In the genomic region with DNA sequence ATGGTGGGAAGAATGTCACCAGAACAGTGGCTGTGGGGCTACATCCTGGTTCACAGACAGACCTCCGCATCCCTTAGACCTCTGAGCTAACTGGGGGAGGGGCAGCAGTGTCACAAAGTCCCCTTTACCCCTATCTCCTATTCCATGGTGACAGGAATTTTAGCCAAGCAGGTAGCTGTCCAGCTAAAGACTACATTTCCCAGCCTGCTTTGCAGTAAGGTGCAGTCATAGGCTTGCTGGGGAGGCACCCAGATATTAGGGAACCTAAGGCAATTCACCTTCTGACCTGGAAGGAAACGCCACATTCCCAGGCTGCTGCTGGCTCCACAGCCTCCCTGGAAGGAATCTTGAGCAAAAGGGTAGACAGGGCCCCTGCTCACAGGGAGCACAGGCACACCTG, we compare ENCODE assay signal across 37 mouse cellular contexts. TPM values are rescaled to one million over a fixed set of nuclear protein-coding genes. Genes with fewer than 3 reads are reported as not detected.
"Had no signal": no experiment of that assay in that cellular context is flagged by ENCODE, and none has a peak within 500 bp of the region (broad histone marks: within the 10 kb centered on the region; RNA-seq: fewer than 3 reads in every experiment).

No protein-coding gene starts in this region.

- H3K36me3 ChIP-seq: limb, embryonic 10.5 days; limb, embryonic 12.5 days; limb, embryonic 13.5 days; limb, embryonic 15.5 days; liver, embryonic 12.5 days; liver, embryonic 13.5 days; liver, embryonic 15.5 days; lung, embryonic 15.5 days; midbrain, embryonic 10.5 days; midbrain, embryonic 12.5 days; midbrain, embryonic 13.5 days; midbrain, embryonic 15.5 days; neural tube, embryonic 12.5 days had no signal

- H3K4me3 ChIP-seq: limb, embryonic 10.5 days; limb, embryonic 12.5 days; limb, embryonic 13.5 days; limb, embryonic 15.5 days; liver, embryonic 12.5 days; liver, embryonic 13.5 days; liver, embryonic 15.5 days; lung, embryonic 15.5 days; megakaryocyte, embryonic 14.5 days; midbrain, embryonic 10.5 days; midbrain, embryonic 12.5 days; midbrain, embryonic 13.5 days; midbrain, embryonic 15.5 days; myocyte; neural tube, embryonic 12.5 days had no signal

- H3K27ac ChIP-seq: limb, embryonic 12.5 days; limb, embryonic 13.5 days; limb, embryonic 15.5 days; liver, embryonic 12.5 days; liver, embryonic 13.5 days; liver, embryonic 14.5 days; liver, embryonic 15.5 days; lung, embryonic 15.5 days; macrophage; midbrain, embryonic 10.5 days; midbrain, embryonic 12.5 days; midbrain, embryonic 13.5 days; midbrain, embryonic 15.5 days; neural tube, embryonic 12.5 days had no signal

- DNase-seq: left cerebral cortex, postnatal 4 days; liver; liver, embryonic 13.5 days; liver, postnatal 0 days; lung, adult 18-20 months; lung, adult 2 months; lung, embryonic 14.5 days; lung, postnatal 10 days; lung, postnatal 14 days; lung, postnatal 36 days; lung, postnatal 4 days; midbrain, embryonic 14.5 days had no signal

- H3K9me3 ChIP-seq: limb, embryonic 10.5 days; limb, embryonic 12.5 days; limb, embryonic 13.5 days; limb, embryonic 15.5 days; liver, embryonic 12.5 days; liver, embryonic 13.5 days; liver, embryonic 15.5 days; lung, embryonic 15.5 days; megakaryocyte, embryonic 14.5 days; midbrain, embryonic 10.5 days; midbrain, embryonic 12.5 days; midbrain, embryonic 13.5 days; midbrain, embryonic 15.5 days; neural tube, embryonic 12.5 days had no signal

- H3K27me3 ChIP-seq: limb, embryonic 12.5 days; limb, embryonic 13.5 days; limb, embryonic 15.5 days; liver, embryonic 15.5 days; lung, embryonic 15.5 days; midbrain, embryonic 13.5 days; midbrain, embryonic 15.5 days; neural tube, embryonic 12.5 days had no signal

- H3K9ac ChIP-seq: limb, embryonic 12.5 days; limb, embryonic 13.5 days; limb, embryonic 15.5 days; liver, embryonic 12.5 days; liver, embryonic 13.5 days; liver, embryonic 14.5 days; liver, embryonic 15.5 days; liver, postnatal 0 days; lung, embryonic 14.5 days; lung, embryonic 15.5 days; midbrain, embryonic 12.5 days; midbrain, embryonic 13.5 days; midbrain, embryonic 15.5 days; neural tube, embryonic 12.5 days had no signal

- H3K4me2 ChIP-seq: limb, embryonic 12.5 days; limb, embryonic 13.5 days; limb, embryonic 15.5 days; liver, embryonic 11.5 days; liver, embryonic 12.5 days; liver, embryonic 13.5 days; liver, embryonic 15.5 days; lung, embryonic 14.5 days; lung, embryonic 15.5 days; midbrain, embryonic 11.5 days; midbrain, embryonic 12.5 days; midbrain, embryonic 13.5 days; midbrain, embryonic 15.5 days; neural tube, embryonic 12.5 days had no signal

- H3K4me1 ChIP-seq: limb, embryonic 15.5 days; lung, embryonic 15.5 days; midbrain, embryonic 12.5 days; midbrain, embryonic 15.5 days; neural tube, embryonic 12.5 days had no signal

RNA-seq across cellular contexts. Expression of gene Grm4, which starts 20.1 kb away (rescaled TPM):
- total RNA-seq: liver, adult 2 months; megakaryocyte progenitor cell, adult 5-6 weeks; megakaryocyte, adult 5-6 weeks; megakaryocyte-erythroid progenitor cell, adult 5-6 weeks; monocyte, adult 5-6 weeks had no signal
- polyA plus RNA-seq: liver, adult 2 months; liver, embryonic 13.5 days; liver, embryonic 16.5 days; liver, postnatal 0 days; lung, postnatal 0 days; macrophage; myocyte had no signal
